Mouse (Mus musculus): ENCODE measurements around the gene Apol6. TPM values are rescaled to one million over a fixed set of nuclear protein-coding genes. Genes with fewer than 3 reads are reported as not detected.
A peak's percentile ranks its signal among the peaks of the same experiment; 100 is the strongest.

The Apol6 gene
- total RNA-seq, 4 experiments from 2014 or later, result 0.22 to 0.60 (median 0.38) TPM; not detected in 1

GRCm38 (mm10) chr15:77068439-77068861 lies 23.9 kb downstream of the Apol6 start:
- DNase-seq (ENCODE audit: low spot score in 2 of 2), result peak in 1 of 2 experiments; percentile 51

- peak in 1 of 2 experiments; percentile 73 for DNase-seq (ENCODE audit: low spot score in 2 of 2)
These were observed 24.5 kb downstream of the Apol6 start for GRCm38 (mm10) chr15:77069019-77069418.

GRCm38 (mm10) chr15:77070745-77071268 lies 26.3 kb downstream of the Apol6 start:
- no peak for DNase-seq (ENCODE audit: low spot score in 2 of 2)

- DNase-seq (ENCODE audit: low spot score in 2 of 2), result peak in 1 of 2 experiments; percentile 20
These were observed 27.0 kb downstream of the Apol6 start for GRCm38 (mm10) chr15:77071501-77071900.

- DNase-seq (ENCODE audit: low spot score in 2 of 2), result no peak
These were observed 28.1 kb downstream of the Apol6 start for GRCm38 (mm10) chr15:77072556-77073163.

GRCm38 (mm10) chr15:77076523-77076922 lies 32.0 kb downstream of the Apol6 start:
- DNase-seq (ENCODE audit: low spot score in 2 of 2), result peak in 1 of 2 experiments; percentile 57

- no peak for DNase-seq (ENCODE audit: low spot score in 2 of 2)
These were observed 33.4 kb downstream of the Apol6 start for GRCm38 (mm10) chr15:77077906-77078305.

GRCm38 (mm10) chr15:77078786-77079185 lies 34.3 kb downstream of the Apol6 start:
- DNase-seq (ENCODE audit: low spot score in 2 of 2), result no peak

- DNase-seq (ENCODE audit: low spot score in 2 of 2), result no peak
These were observed 34.8 kb downstream of the Apol6 start for GRCm38 (mm10) chr15:77079256-77079822.

- no peak for DNase-seq (ENCODE audit: low spot score in 2 of 2)
These were observed 35.4 kb downstream of the Apol6 start for GRCm38 (mm10) chr15:77079890-77080361.

GRCm38 (mm10) chr15:77080684-77081254 lies 36.2 kb downstream of the Apol6 start:
- DNase-seq (ENCODE audit: low spot score in 2 of 2), result no peak

- DNase-seq (ENCODE audit: low spot score in 2 of 2), result no peak
These were observed 36.9 kb downstream of the Apol6 start for GRCm38 (mm10) chr15:77081454-77081853.

- no peak for DNase-seq (ENCODE audit: low spot score in 2 of 2)
These were observed 41.3 kb downstream of the Apol6 start for GRCm38 (mm10) chr15:77085818-77086217.

GRCm38 (mm10) chr15:77086488-77086887 lies 42.0 kb downstream of the Apol6 start:
- DNase-seq (ENCODE audit: low spot score in 2 of 2), result no peak

- no peak for DNase-seq (ENCODE audit: low spot score in 2 of 2)
These were observed 44.7 kb downstream of the Apol6 start for GRCm38 (mm10) chr15:77089249-77089648.

GRCm38 (mm10) chr15:77090531-77090930 lies 46.0 kb downstream of the Apol6 start:
- no peak for DNase-seq (ENCODE audit: low spot score in 2 of 2)

- no peak for DNase-seq (ENCODE audit: low spot score in 2 of 2)
These were observed 46.9 kb downstream of the Apol6 start for GRCm38 (mm10) chr15:77091394-77091793.

- no peak for DNase-seq (ENCODE audit: low spot score in 2 of 2)
These were observed 49.9 kb downstream of the Apol6 start for GRCm38 (mm10) chr15:77094431-77094830.

- DNase-seq (ENCODE audit: low spot score in 2 of 2), result no peak
These were observed 50.7 kb downstream of the Apol6 start for GRCm38 (mm10) chr15:77095216-77095615.

GRCm38 (mm10) chr15:77097358-77097757 lies 52.8 kb downstream of the Apol6 start:
- no peak for DNase-seq (ENCODE audit: low spot score in 2 of 2)

- no peak for DNase-seq (ENCODE audit: low spot score in 2 of 2)
These were observed 55.2 kb downstream of the Apol6 start for GRCm38 (mm10) chr15:77099756-77100155.

- DNase-seq (ENCODE audit: low spot score in 2 of 2), result no peak
These were observed 58.2 kb downstream of the Apol6 start for GRCm38 (mm10) chr15:77102685-77103084.
